Mouse (Mus musculus) B cell, adult 62 days (primary cell): Measurements from ENCODE around the gene Ufc1. TPM values are rescaled to one million over a fixed set of nuclear protein-coding genes. Genes with fewer than 3 reads are reported as not detected.

Experiments
- total RNA-seq: library from RNA; stranded (reverse); gene quantifications from 4 replicates; pipeline ENCODE4 v1.2.4, GENCODE M21; 2023

Gene Ufc1
- total RNA-seq, result 38.2 to 46.0 TPM (median 43.9 TPM) in 4 replicates

DNA sequence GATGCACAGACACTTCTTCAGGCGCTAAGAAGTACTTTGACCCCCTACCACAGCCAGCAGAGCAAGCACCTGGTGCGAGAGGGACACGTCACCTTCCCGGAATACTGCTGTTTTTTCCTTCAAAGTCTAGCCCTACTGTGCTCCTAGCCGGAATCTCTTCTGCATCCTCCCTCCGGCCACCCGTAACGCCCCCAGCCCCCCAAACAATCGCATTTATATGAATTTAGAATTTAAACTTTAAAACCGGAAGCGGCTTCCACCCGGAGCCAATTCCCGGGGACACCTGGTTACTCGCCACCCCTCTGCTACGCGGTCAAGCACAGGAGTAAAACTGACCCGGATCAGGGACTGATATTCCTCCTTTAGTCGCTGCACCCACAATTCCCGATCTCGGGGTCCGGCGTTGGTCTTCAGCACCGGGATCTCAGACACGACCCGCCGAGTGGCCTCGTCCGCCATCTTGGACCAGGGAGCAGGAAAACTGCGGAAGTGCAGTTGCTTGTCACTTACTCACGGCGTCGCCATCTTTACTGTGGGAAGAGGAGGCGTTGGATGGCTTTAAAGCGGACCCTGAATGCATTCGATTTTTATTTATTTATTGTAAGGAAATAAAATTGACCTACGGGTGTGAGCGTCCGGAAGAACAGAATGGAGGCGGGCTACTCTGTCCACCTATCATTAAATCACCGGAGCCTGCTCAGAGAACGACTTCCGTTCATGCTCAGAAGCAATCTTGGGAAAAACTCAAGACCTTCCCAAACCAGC is at the start of gene Ufc1:
Gene Ufc1 (minus strand): TSS at position 727 of the 765 bp plus-strand sequence.

DNA sequence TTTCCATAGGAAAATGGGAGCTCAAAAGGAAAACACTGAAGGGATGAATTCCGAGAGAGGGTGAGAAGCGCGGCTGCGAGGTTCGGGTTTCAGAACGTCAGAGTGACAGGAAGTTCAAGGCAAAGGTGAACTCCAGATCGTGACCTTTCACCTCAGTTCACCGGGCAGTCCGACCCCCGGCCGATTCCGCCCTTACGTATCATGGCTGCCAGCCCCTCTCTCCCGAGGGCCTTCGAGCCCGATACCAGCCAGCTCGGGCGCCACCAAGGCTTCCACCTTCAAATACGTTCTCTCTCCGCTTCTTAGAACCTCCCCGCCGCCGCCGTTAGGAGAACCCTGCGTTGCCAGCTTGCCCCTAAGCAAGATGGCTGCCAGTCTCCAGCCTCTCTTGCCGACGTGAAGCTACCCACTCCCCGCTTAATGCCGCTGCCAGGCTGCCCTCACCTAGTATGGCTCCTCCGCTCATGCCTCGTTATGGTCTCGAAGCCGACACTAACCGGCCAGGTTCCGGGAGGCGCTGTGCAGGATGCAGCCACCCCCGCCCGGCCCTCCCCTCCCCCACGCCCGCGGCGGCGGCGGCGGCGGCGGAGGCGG is 34.1 kb upstream of the Ufc1 start, which contains the start of gene Dedd:
Gene Dedd (plus strand): TSS at position 307 of the 594 bp plus-strand sequence.

DNA sequence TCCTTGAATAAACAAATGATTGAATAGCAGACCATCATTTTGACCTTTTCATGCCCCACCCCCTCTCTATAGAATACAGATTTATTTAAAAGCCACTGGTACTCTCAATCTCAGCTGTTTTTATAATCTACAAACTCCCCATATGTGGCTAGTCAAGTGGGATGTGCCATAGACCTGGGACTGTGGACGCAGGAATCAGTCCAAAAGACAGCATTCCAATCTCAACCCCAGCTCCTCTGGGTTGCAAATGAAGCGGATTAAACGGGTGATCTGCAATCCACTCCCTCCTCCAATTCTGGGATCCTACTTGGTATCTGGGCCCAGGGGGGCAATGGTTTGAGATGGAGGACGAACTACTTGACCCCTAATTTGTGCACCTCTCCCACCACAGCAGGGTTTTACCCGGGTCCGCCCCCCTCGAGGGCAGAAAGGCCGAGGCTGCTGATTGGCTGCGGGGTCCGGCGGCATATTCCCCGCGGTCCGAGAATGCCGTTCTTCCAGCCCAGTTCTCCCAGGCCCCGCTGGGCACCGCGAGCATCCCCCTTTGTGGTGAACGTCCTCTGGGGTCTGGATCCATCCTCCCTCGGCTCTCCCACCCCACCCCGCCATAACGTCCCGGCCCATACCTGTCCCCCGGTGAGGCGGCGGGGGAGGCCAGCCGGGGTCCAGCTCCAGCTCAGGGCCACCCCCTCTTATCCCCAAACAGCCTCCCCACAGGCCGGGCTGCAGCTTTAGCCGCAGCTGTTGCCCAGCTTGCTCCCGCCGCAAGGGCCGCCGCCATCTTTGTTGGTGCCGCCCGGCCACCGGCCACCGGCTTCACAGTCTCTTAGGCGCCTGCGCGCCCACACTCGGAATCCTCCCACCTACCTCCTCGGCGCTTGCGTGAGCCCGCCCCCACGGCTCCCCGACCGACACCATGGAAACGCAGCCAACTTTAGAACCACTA is 7.4 kb downstream of the Ufc1 start, which contains the start of gene Usp21:
Gene Usp21 (minus strand): TSS at position 856 of the 946 bp plus-strand sequence.

DNA sequence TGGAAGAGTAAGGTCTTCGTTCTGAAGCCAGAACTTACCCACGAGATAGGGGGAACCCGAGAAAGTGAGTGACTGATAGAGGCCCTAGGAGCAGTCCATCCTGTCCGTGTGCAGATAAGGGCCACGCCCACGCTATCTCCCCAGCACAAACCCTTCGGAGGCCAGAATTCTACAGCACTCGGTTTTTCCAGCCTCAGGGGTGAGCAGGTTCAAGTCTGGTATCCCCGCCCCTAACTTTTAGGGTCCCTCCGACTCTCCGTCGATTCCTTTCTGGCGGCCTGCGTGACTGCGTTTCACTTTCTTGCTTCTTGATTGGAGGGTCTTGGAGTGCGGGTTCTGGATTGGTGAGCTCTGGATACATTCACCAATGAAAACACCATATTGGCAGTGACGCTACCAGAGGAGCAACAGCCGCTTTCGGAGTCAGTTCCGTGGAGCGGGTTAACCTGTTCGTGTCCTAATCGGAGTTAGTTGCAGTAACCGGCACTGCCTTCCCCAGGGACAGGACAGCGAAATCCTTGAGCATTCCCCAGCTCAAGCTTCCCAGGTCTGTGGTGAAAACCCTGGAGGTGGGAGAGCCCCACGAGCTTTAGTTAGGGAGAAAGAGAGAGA is 13.8 kb downstream of the Ufc1 start, which contains the start of gene Ppox:
Gene Ppox (minus strand): TSS at position 271 of the 612 bp plus-strand sequence.

DNA sequence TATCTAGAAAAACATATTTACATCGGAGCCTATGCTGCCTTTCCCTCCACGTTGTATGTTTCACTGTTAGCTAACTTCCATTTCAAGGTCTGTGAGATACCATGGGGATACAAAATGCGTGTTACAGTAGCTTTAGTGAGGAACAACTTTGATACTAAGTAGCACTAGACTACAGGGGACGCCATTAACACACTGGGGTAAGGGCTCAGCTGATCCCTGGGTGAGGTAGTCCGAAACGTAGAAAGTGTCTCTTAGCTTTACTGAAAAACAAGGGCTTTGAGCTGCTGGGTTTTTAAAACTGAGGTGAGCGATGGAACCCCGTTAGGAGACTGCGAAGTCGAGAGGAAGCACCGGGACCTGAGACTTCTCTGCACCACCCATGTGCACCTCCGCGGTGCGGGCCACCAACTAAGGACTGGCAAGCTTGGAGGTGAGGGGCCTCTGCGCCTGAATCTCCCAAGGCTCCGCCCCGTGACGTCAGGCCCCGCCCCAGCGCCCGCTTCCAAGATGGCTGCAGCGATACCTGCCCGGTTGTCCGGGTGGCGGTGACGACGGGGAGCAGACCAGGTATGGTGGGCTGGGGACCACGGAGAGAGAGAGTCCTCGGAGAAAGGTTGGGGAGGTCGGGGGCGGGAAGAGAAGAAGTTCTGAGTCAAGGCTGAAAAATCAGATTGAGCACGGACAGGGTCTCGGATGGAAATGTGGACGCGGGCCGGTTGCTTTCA is 24.8 kb downstream of the Ufc1 start, which contains the start of gene B4galt3:
Gene B4galt3 (plus strand): TSS at position 481 of the 725 bp plus-strand sequence.

DNA sequence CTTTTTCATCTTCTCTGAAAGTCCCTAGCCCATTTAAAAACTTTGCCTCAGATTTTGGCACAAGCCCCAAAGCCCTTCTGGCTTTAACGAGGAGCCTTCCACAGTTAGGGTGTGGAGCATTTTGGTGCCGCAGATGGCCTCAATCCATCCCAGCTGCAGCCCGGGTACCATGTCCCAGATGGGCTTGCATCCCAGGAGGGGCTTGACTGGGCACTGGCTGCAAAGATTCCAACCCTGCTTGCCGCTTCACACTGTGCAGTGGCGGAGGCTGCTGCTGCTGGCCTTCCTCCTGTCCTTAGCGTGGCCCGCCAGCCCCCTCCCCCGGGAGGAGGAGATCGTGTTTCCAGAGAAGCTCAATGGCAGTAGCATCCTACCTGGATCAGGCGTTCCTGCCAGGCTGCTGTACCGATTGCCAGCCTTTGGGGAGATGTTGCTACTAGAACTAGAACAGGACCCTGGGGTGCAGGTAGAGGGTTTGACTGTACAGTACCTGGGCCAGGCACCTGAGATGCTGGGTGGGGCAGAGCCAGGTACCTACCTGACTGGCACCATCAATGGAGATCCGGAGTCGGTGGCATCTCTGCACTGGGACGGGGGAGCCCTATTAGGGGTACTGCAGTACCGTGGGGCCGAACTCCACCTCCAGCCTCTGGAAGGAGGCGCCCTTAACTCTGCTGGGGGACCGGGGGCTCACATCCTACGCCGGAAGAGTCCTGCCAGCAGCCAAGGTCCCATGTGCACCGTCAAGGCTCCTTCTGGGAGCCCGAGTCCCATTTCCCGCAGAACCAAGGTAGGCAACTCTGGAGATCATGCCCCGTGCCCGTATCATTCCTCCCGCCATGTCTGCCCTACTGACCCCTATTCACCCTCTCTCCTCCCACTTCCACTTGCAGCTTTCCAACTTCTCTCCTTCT is 43.9 kb downstream of the Ufc1 start, which contains the start of gene Ndufs2:
Gene Ndufs2 (minus strand): TSS at position 709 of the 914 bp plus-strand sequence.

DNA sequence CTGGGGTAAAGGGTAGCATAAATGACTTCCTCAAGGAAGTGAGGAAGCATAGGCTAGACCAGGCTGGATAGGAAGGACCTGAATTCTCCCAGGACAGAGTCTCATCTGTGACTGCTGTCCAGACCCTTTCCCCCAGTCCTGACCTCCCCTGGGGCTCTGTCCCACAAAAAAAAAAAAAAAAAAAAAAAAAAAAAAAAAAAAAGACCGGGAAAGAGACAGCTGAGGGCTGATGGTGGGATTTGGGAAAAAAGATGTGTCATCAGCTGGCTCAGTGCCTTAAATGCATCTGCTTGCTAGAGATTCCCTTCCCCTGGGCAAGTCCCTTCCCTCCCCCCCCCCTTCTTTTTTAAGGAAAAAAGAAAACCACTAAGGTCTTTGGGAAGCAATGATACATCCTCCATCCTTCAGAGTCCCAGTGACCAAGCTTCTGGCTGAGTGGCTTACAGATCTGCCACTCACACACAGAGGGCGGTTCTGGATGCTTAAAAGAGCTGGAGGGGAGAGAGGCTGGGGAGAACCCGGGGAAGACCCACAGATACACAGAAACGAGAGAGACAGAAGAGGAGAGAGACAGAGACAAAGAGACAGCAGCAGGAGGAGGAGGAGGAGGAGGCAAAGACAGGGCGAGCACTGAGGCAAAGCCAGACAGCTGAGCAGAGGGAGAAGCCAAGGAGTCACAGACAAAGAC is 44.8 kb downstream of the Ufc1 start, which contains the start of gene Adamts4:
Gene Adamts4 (plus strand): TSS at position 509 of the 688 bp plus-strand sequence.

Other genes with a start within 250 kb of the Ufc1 start
- gene Fcgr3, start 230.1 kb downstream of the Ufc1 start, total RNA-seq, result 1.5 to 3.3 TPM (median 2.1 TPM) in 4 replicates
- 0.78 to 3.5 TPM (median 1.8 TPM) in 4 replicates for gene Cfap126, start 181.1 kb downstream of the Ufc1 start, total RNA-seq
- 82.0 to 92.2 TPM (median 86.4 TPM) in 4 replicates for gene Sdhc, start 144.4 kb downstream of the Ufc1 start, total RNA-seq
- not detected in 4 replicates for gene Mpz, start 144.3 kb downstream of the Ufc1 start, total RNA-seq
- not detected in 4 replicates for gene Pcp4l1, start 98.8 kb downstream of the Ufc1 start, total RNA-seq
- gene Nr1i3, start 81.1 kb downstream of the Ufc1 start, total RNA-seq, result not detected in 4 replicates
- gene Tomm40l, start 72.5 kb downstream of the Ufc1 start, total RNA-seq, result 17.1 to 22.3 TPM (median 20.0 TPM) in 4 replicates
- gene Apoa2, start 70.0 kb downstream of the Ufc1 start, total RNA-seq, result not detected in 4 replicates
- 5.7 to 11.4 TPM (median 6.5 TPM) in 4 replicates for gene Fcer1g, start 60.7 kb downstream of the Ufc1 start, total RNA-seq
- gene Adamts4, start 44.6 kb downstream of the Ufc1 start, total RNA-seq, result not detected in 4 replicates
- gene Ndufs2, start 43.6 kb downstream of the Ufc1 start, total RNA-seq, result 116 to 133 TPM (median 123 TPM) in 4 replicates
- gene B4galt3, start 24.7 kb downstream of the Ufc1 start, total RNA-seq, result 89.9 to 109 TPM (median 92.4 TPM) in 4 replicates
- gene Ppox, start 13.8 kb downstream of the Ufc1 start, total RNA-seq, result 51.0 to 68.6 TPM (median 65.6 TPM) in 4 replicates
- gene Usp21, start 7.0 kb downstream of the Ufc1 start, total RNA-seq, result 40.8 to 49.7 TPM (median 48.4 TPM) in 4 replicates
- 32.7 to 39.6 TPM (median 35.9 TPM) in 4 replicates for gene Dedd, start 34.1 kb upstream of the Ufc1 start, total RNA-seq
- 23.9 to 28.3 TPM (median 26.2 TPM) in 4 replicates for gene Nit1, start 50.6 kb upstream of the Ufc1 start, total RNA-seq
- 66.0 to 73.1 TPM (median 70.7 TPM) in 4 replicates for gene Pfdn2, start 50.6 kb upstream of the Ufc1 start, total RNA-seq
- 0.47 to 0.63 TPM (median 0.48 TPM) in 3 of 4 replicates, not detected in the other for gene Klhdc9, start 65.8 kb upstream of the Ufc1 start, total RNA-seq
- gene Nectin4, start 75.1 kb upstream of the Ufc1 start, total RNA-seq, result 0.57 to 0.72 TPM (median 0.69 TPM) in 4 replicates
- 292 to 309 TPM (median 301 TPM) in 4 replicates for gene Arhgap30, start 93.9 kb upstream of the Ufc1 start, total RNA-seq
- gene Usf1, start 116.3 kb upstream of the Ufc1 start, total RNA-seq, result 154 to 209 TPM (median 182 TPM) in 4 replicates
- gene Tstd1, start 123.8 kb upstream of the Ufc1 start, total RNA-seq, result 11.1 to 12.0 TPM (median 11.6 TPM) in 4 replicates
- gene F11r, start 142.5 kb upstream of the Ufc1 start, total RNA-seq, result 0.55 to 2.1 TPM (median 0.92 TPM) in 4 replicates
- 10.0 to 11.2 TPM (median 10.6 TPM) in 4 replicates for gene Alyref2, start 208.5 kb upstream of the Ufc1 start, total RNA-seq
- gene Itln1, start 240.3 kb upstream of the Ufc1 start, total RNA-seq, result 0.50 to 0.89 TPM in 2 of 4 replicates, not detected in the others